8 mouse cellular contexts compared by ENCODE assay signal in genomic region chr4:62407730-62408582, GRCm38 (mm10). TPM values are rescaled to one million over a fixed set of nuclear protein-coding genes. Genes with fewer than 3 reads are reported as not detected.
DNase-seq lines count a peak whose midpoint lies in the region; ATAC-seq and TF ChIP-seq lines count a peak whose summit lies in the region.

No protein-coding gene starts in this region.

- DNase-seq in fibroblast of lung, adult 2 months (ENCODE audit: low read depth): peak; percentile 58
- DNase-seq in heart, postnatal 0 days (ENCODE audit: low spot score): peak; percentile 71
- peak; percentile 69 to 72 for DNase-seq in kidney, postnatal 25 days
- DNase-seq in liver, embryonic 14.5 days (ENCODE audit: low read depth in 3 of 3, low spot score in 3 of 3): peak; percentile 48 to 60 (median 57)
- DNase-seq in neural tube, embryonic 11.5 days (ENCODE audit: low spot score): peak; percentile 71

- ATAC-seq in heart, postnatal 0 days (ENCODE audit: insufficient read depth, low read depth): peak; percentile 42
- peak; percentile 55 for ATAC-seq in liver, embryonic 14.5 days (ENCODE audit: insufficient read depth)
- ATAC-seq in neural tube, embryonic 11.5 days (ENCODE audit: insufficient read depth, low FRiP score, low TSS enrichment): peak; percentile 63
- ATAC-seq in stomach, embryonic 15.5 days (ENCODE audit: insufficient read depth, low FRiP score, low read depth): peak; percentile 36

- peaks cover 45% of the 10 kb centered on the region for H3K4me1 ChIP-seq in E14TG2a.4 (replicated peaks; ENCODE audit: low read depth, low read length)
- peaks cover 13% of the 10 kb centered on the region for H3K4me1 ChIP-seq in brown adipose tissue, adult 24 weeks (ENCODE audit: control insufficient read depth, insufficient read depth, insufficient read length, low read length)
- H3K4me1 ChIP-seq in heart, postnatal 0 days (ENCODE audit: control insufficient read depth, insufficient read depth): peaks cover 15% of the 10 kb centered on the region
- H3K4me1 ChIP-seq in liver, embryonic 14.5 days (replicated peaks; ENCODE audit: control insufficient read depth in 2 of 2, insufficient read depth in 2 of 2, low read length in 1 of 2): peaks cover 7% of the 10 kb centered on the region in 2 experiments
- no peaks in the 10 kb centered on the region; the same call in none of the 2 replicates for H3K4me1 ChIP-seq in neural tube, embryonic 11.5 days (ENCODE audit: control insufficient read depth, insufficient read depth, low read length)
- H3K4me1 ChIP-seq in stomach, embryonic 15.5 days: 0 out of 2 replicates have a peak, but pooled peaks cover 9% of the 10 kb centered on the region

- under 1% methylated on average over 35 of the region's 35 CpGs for WGBS in heart, postnatal 0 days
- under 1% methylated on average over 35 of the region's 35 CpGs for WGBS in liver, embryonic 14.5 days (ENCODE audit: insufficient replicate concordance)
- under 1% methylated on average over 35 of the region's 35 CpGs for WGBS in neural tube, embryonic 11.5 days
- WGBS in stomach, embryonic 15.5 days: under 1% methylated on average over 35 of the region's 35 CpGs

- peak; percentile 15; the same call in 1 of the 2 replicates for TF ChIP-seq CTCF in E14TG2a.4 (conservative IDR thresholded peaks at IDR 0.05; ENCODE audit: low read length)
- peak; percentile 58 for TF ChIP-seq CTCF in heart, postnatal 0 days (IDR thresholded peaks at IDR 0.05; ENCODE audit: low read depth)
- TF ChIP-seq CTCF in liver, embryonic 14.5 days (IDR thresholded peaks at IDR 0.05; ENCODE audit: low read depth): peak; percentile 77

- H3K4me3 ChIP-seq in E14TG2a.4 (replicated peaks; ENCODE audit: low read length): peak overlapping the region; percentile 97
- peak overlapping the region; percentile 84 for H3K4me3 ChIP-seq in brown adipose tissue, adult 24 weeks (ENCODE audit: insufficient read depth, low read depth, low read length)
- peak overlapping the region; percentile 64 for H3K4me3 ChIP-seq in heart, postnatal 0 days (ENCODE audit: low read depth, low read length)
- peak overlapping the region; percentile 77 to 94 for H3K4me3 ChIP-seq in liver, embryonic 14.5 days (ENCODE audit: insufficient read depth in 1 of 2, low read depth in 2 of 2, low read length in 2 of 2)
- peak overlapping the region; percentile 78 for H3K4me3 ChIP-seq in neural tube, embryonic 11.5 days (ENCODE audit: low read depth, low read length)
- peak overlapping the region; percentile 78 for H3K4me3 ChIP-seq in stomach, embryonic 15.5 days (replicated peaks)

- H3K9me3 ChIP-seq in E14TG2a.4 (ENCODE audit: low read length): peaks cover 16% of the 10 kb centered on the region
- H3K9me3 ChIP-seq in heart, postnatal 0 days (replicated peaks; ENCODE audit: control insufficient read depth, low read length): no peaks in the 10 kb centered on the region
- no peaks in the 10 kb centered on the region for H3K9me3 ChIP-seq in liver, embryonic 14.5 days (ENCODE audit: control insufficient read depth, low read length)
- H3K9me3 ChIP-seq in neural tube, embryonic 11.5 days (ENCODE audit: control insufficient read depth, low read length): no peaks in the 10 kb centered on the region
- H3K9me3 ChIP-seq in stomach, embryonic 15.5 days: no peaks in the 10 kb centered on the region

- H3K36me3 ChIP-seq in E14TG2a.4 (ENCODE audit: insufficient read depth, low read length): peaks cover 59% of the 10 kb centered on the region
- H3K36me3 ChIP-seq in heart, postnatal 0 days (replicated peaks; ENCODE audit: control insufficient read depth, insufficient read depth, low read length): peaks cover 22% of the 10 kb centered on the region
- peaks cover 17% of the 10 kb centered on the region for H3K36me3 ChIP-seq in liver, embryonic 14.5 days (replicated peaks; ENCODE audit: control insufficient read depth, insufficient read depth, low read depth)
- no peaks in the 10 kb centered on the region for H3K36me3 ChIP-seq in neural tube, embryonic 11.5 days (ENCODE audit: control insufficient read depth, insufficient read depth, low read length)
- peaks cover 8% of the 10 kb centered on the region; the same call in 1 of the 2 replicates for H3K36me3 ChIP-seq in stomach, embryonic 15.5 days

- no peak for TF ChIP-seq EP300 in heart, postnatal 0 days (IDR thresholded peaks at IDR 0.05; ENCODE audit: low read depth)
- peak; percentile 36; the same call in 1 of the 2 replicates for TF ChIP-seq EP300 in liver, embryonic 14.5 days (IDR thresholded peaks at IDR 0.05; ENCODE audit: low read depth)

- H3K9ac ChIP-seq in heart, postnatal 0 days (replicated peaks; ENCODE audit: low read depth, low read length): peak overlapping the region; percentile 81
- peak overlapping the region; percentile 93 for H3K9ac ChIP-seq in liver, embryonic 14.5 days (replicated peaks)
- H3K9ac ChIP-seq in neural tube, embryonic 11.5 days (ENCODE audit: low read length): peak overlapping the region; percentile 79
- peak overlapping the region; percentile 65; the same call in 1 of the 2 replicates for H3K9ac ChIP-seq in stomach, embryonic 15.5 days

- peak overlapping the region; percentile 69 for H3K4me2 ChIP-seq in heart, postnatal 0 days (ENCODE audit: low read depth, low read length)
- H3K4me2 ChIP-seq in liver, embryonic 14.5 days (ENCODE audit: low read depth): peak overlapping the region; percentile 65
- peak overlapping the region; percentile 40 for H3K4me2 ChIP-seq in neural tube, embryonic 11.5 days (ENCODE audit: low read depth)
- peak overlapping the region; percentile 47 for H3K4me2 ChIP-seq in stomach, embryonic 15.5 days

- H3K27me3 ChIP-seq in E14TG2a.4 (ENCODE audit: insufficient read depth, low read length): no peaks in the 10 kb centered on the region
- H3K27me3 ChIP-seq in heart, postnatal 0 days (ENCODE audit: control insufficient read depth, insufficient read depth, low read length): no peaks in the 10 kb centered on the region
- H3K27me3 ChIP-seq in liver, embryonic 14.5 days (ENCODE audit: control insufficient read depth, insufficient read depth, low read length): no peaks in the 10 kb centered on the region
- no peaks in the 10 kb centered on the region for H3K27me3 ChIP-seq in neural tube, embryonic 11.5 days (ENCODE audit: control insufficient read depth, insufficient read depth, low read length)
- H3K27me3 ChIP-seq in stomach, embryonic 15.5 days (replicated peaks): no peaks in the 10 kb centered on the region

- H3K27ac ChIP-seq in brown adipose tissue, adult 24 weeks (replicated peaks; ENCODE audit: low read depth, low read length): peak overlapping the region; percentile 82
- peak overlapping the region; percentile 88 for H3K27ac ChIP-seq in heart, postnatal 0 days (ENCODE audit: low read depth)
- H3K27ac ChIP-seq in liver, embryonic 14.5 days: peak overlapping the region; percentile 89
- H3K27ac ChIP-seq in neural tube, embryonic 11.5 days (ENCODE audit: low read depth, low read length): no peak overlapping the region
- peak overlapping the region; percentile 83 for H3K27ac ChIP-seq in stomach, embryonic 15.5 days

RNA-seq across cellular contexts. Expression of gene Cdc26, which starts 0.5 kb away (rescaled TPM):
- polyA plus RNA-seq in brown adipose tissue, adult 24 weeks (2012; ENCODE audit: insufficient read depth, insufficient read length, missing spikeins): 52.5 and 76.2 TPM in 2 replicates
- total RNA-seq in heart, postnatal 0 days (2014; rRNA removed; ENCODE audit: low replicate concordance): 30.5 and 34.3 TPM in 2 replicates
- polyA plus RNA-seq in heart, postnatal 0 days (2015; fragmentation: Nextera tagmentation; extraction: Ambion mirVana): 72.8 and 76.9 TPM in 2 replicates
- polyA plus RNA-seq in liver, embryonic 14.5 days (2012; rRNA removed): 24.1 and 40.2 TPM in 2 replicates
- polyA plus RNA-seq in liver, embryonic 14.5 days (2014; fragmentation: Nextera tagmentation; extraction: Ambion mirVana): 65.7 and 71.0 TPM in 2 replicates
- polyA plus RNA-seq in neural tube, embryonic 11.5 days (2014; fragmentation: Nextera tagmentation; extraction: Ambion mirVana): 161 and 170 TPM in 2 replicates
- polyA plus RNA-seq in stomach, embryonic 15.5 days (2015; fragmentation: Nextera tagmentation; extraction: Ambion mirVana): 136 and 146 TPM in 2 replicates

RNA-seq across cellular contexts. Expression of gene Prpf4, which starts 0.6 kb away (rescaled TPM):
- 5.1 and 5.4 TPM in 2 replicates for polyA plus RNA-seq in brown adipose tissue, adult 24 weeks (2012; ENCODE audit: insufficient read depth, insufficient read length, missing spikeins)
- 11.5 and 16.7 TPM in 2 replicates for total RNA-seq in heart, postnatal 0 days (2014; rRNA removed; ENCODE audit: low replicate concordance)
- 7.4 and 8.1 TPM in 2 replicates for polyA plus RNA-seq in heart, postnatal 0 days (2015; fragmentation: Nextera tagmentation; extraction: Ambion mirVana)
- 8.3 and 9.8 TPM in 2 replicates for polyA plus RNA-seq in liver, embryonic 14.5 days (2012; rRNA removed)
- polyA plus RNA-seq in liver, embryonic 14.5 days (2014; fragmentation: Nextera tagmentation; extraction: Ambion mirVana): 9.0 and 10.3 TPM in 2 replicates
- 28.2 and 30.0 TPM in 2 replicates for polyA plus RNA-seq in neural tube, embryonic 11.5 days (2014; fragmentation: Nextera tagmentation; extraction: Ambion mirVana)
- 18.6 and 19.1 TPM in 2 replicates for polyA plus RNA-seq in stomach, embryonic 15.5 days (2015; fragmentation: Nextera tagmentation; extraction: Ambion mirVana)

RNA-seq across cellular contexts. Expression of gene Rnf183, which starts 27.1 kb away (rescaled TPM):
- not detected in 2 replicates for polyA plus RNA-seq in brown adipose tissue, adult 24 weeks (2012; ENCODE audit: insufficient read depth, insufficient read length, missing spikeins)
- total RNA-seq in heart, postnatal 0 days (2014; rRNA removed; ENCODE audit: low replicate concordance): not detected in 2 replicates
- polyA plus RNA-seq in heart, postnatal 0 days (2015; fragmentation: Nextera tagmentation; extraction: Ambion mirVana): not detected in 2 replicates
- polyA plus RNA-seq in liver, embryonic 14.5 days (2012; rRNA removed): 0.15 TPM in 1 of 2 replicates, not detected in the other
- not detected in 2 replicates for polyA plus RNA-seq in liver, embryonic 14.5 days (2014; fragmentation: Nextera tagmentation; extraction: Ambion mirVana)
- polyA plus RNA-seq in neural tube, embryonic 11.5 days (2014; fragmentation: Nextera tagmentation; extraction: Ambion mirVana): not detected in 2 replicates
- not detected in 2 replicates for polyA plus RNA-seq in stomach, embryonic 15.5 days (2015; fragmentation: Nextera tagmentation; extraction: Ambion mirVana)

RNA-seq across cellular contexts. Expression of gene Slc31a1, which starts 47.4 kb away (rescaled TPM):
- polyA plus RNA-seq in brown adipose tissue, adult 24 weeks (2012; ENCODE audit: insufficient read depth, insufficient read length, missing spikeins): 18.6 and 21.6 TPM in 2 replicates
- 15.9 and 17.8 TPM in 2 replicates for total RNA-seq in heart, postnatal 0 days (2014; rRNA removed; ENCODE audit: low replicate concordance)
- 35.0 and 35.1 TPM in 2 replicates for polyA plus RNA-seq in heart, postnatal 0 days (2015; fragmentation: Nextera tagmentation; extraction: Ambion mirVana)
- 17.3 and 22.4 TPM in 2 replicates for polyA plus RNA-seq in liver, embryonic 14.5 days (2012; rRNA removed)
- polyA plus RNA-seq in liver, embryonic 14.5 days (2014; fragmentation: Nextera tagmentation; extraction: Ambion mirVana): 36.6 and 41.3 TPM in 2 replicates
- polyA plus RNA-seq in neural tube, embryonic 11.5 days (2014; fragmentation: Nextera tagmentation; extraction: Ambion mirVana): 46.0 and 48.5 TPM in 2 replicates
- 59.0 and 64.3 TPM in 2 replicates for polyA plus RNA-seq in stomach, embryonic 15.5 days (2015; fragmentation: Nextera tagmentation; extraction: Ambion mirVana)

RNA-seq across cellular contexts. Expression of gene Fkbp15, which starts 47.6 kb away (rescaled TPM):
- 13.0 and 13.5 TPM in 2 replicates for polyA plus RNA-seq in brown adipose tissue, adult 24 weeks (2012; ENCODE audit: insufficient read depth, insufficient read length, missing spikeins)
- total RNA-seq in heart, postnatal 0 days (2014; rRNA removed; ENCODE audit: low replicate concordance): 18.7 and 34.3 TPM in 2 replicates
- polyA plus RNA-seq in heart, postnatal 0 days (2015; fragmentation: Nextera tagmentation; extraction: Ambion mirVana): 11.1 and 11.8 TPM in 2 replicates
- 7.4 and 9.6 TPM in 2 replicates for polyA plus RNA-seq in liver, embryonic 14.5 days (2012; rRNA removed)
- 9.7 and 11.2 TPM in 2 replicates for polyA plus RNA-seq in liver, embryonic 14.5 days (2014; fragmentation: Nextera tagmentation; extraction: Ambion mirVana)
- 21.0 and 22.1 TPM in 2 replicates for polyA plus RNA-seq in neural tube, embryonic 11.5 days (2014; fragmentation: Nextera tagmentation; extraction: Ambion mirVana)
- 24.9 and 28.5 TPM in 2 replicates for polyA plus RNA-seq in stomach, embryonic 15.5 days (2015; fragmentation: Nextera tagmentation; extraction: Ambion mirVana)

Comparison
In these comparisons a context has a peak if more than half of its experiments do, and no peak if none do; other contexts are left out.
1. CTCF ChIP-seq: peak in every context shown above with its lines; median percentile 77 in liver, embryonic 14.5 days; 58 in heart, postnatal 0 days; 15 in E14TG2a.4.